Mouse (Mus musculus) testis, adult 2 months (tissue): ENCODE results near the gene Serpinb11. TPM values are rescaled to one million over a fixed set of nuclear protein-coding genes. Genes with fewer than 3 reads are reported as not detected.

Experiments
- H3K27ac ChIP-seq: fragments of 200-500 bp; 2 replicates; pipeline ENCODE4 v1.5.1; 2012; ENCODE audit warnings: low read depth, low read length; ENCODE audit not compliant: control insufficient read depth, insufficient read depth
- H3K27me3 ChIP-seq: fragments of 200-500 bp; 2 replicates; pipeline ENCODE4 v1.6.1; 2012; ENCODE audit warnings: mild to moderate bottlenecking, low read length, moderate library complexity; ENCODE audit not compliant: control insufficient read depth, insufficient read depth
- H3K36me3 ChIP-seq: fragments of 200-500 bp; 2 replicates; pipeline ENCODE4 v1.6.1; 2012; ENCODE audit warnings: mild to moderate bottlenecking, low read length; ENCODE audit not compliant: control insufficient read depth, insufficient read depth
- H3K4me1 ChIP-seq: fragments of 200-500 bp; 2 replicates; pipeline ENCODE4 v1.6.1; 2012; ENCODE audit warnings: low read length; ENCODE audit not compliant: control insufficient read depth, insufficient read depth
- H3K4me3 ChIP-seq: fragments of 200-500 bp; 2 replicates; pipeline ENCODE4 v1.5.1; 2012; ENCODE audit warnings: low read depth, mild to moderate bottlenecking, low read length, moderate library complexity, mixed read lengths; ENCODE audit not compliant: control insufficient read depth
- CTCF ChIP-seq: fragments of 200-500 bp; IDR thresholded peaks from 2 replicates; pipeline ENCODE4 v1.5.1; 2012; ENCODE audit warnings: low read depth, mild to moderate bottlenecking, inconsistent platforms, low read length, moderate library complexity; ENCODE audit not compliant: control insufficient read depth, insufficient read depth, insufficient replicate concordance
- POLR2A ChIP-seq: fragments of 200-500 bp; IDR thresholded peaks from 2 replicates; pipeline ENCODE4 v1.6.1; 2012; ENCODE audit warnings: low read depth, mild to moderate bottlenecking, inconsistent platforms, low read length, moderate library complexity; ENCODE audit not compliant: control insufficient read depth
- polyA plus RNA-seq: library from polyadenylated mRNA; depleted of rRNA; stranded (reverse); fragments of >200 nt; gene quantifications from 2 replicates; pipeline ENCODE4 v1.2.3, GENCODE M21; 2012

Gene Serpinb11
- polyA plus RNA-seq, 1 experiment: not detected

DNA sequence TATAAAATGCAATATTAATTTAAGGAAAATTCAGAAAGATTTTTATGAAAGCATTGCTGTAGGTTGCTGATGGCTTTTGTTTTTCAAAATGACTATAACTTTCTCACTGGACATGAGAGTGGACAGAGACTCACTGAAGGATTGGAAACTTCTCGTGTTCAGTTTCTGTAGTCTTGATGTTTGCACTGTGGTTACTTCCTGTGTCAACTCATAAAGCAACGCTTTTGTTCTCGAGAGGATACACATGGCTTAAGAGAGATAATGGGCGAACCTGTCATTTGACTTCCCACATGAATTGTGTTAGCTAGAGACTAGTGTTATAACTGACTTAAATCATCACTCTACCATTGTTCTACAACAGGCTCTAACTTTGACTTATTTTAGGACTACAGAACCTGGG, 16.0 kb downstream of the Serpinb11 start:
- Histone ChIP-seq H3K36me3 (no peaks in the 10 kb centered on the region), H3K4me3 (no peak overlapping the region), H3K27ac (no peak overlapping the region), H3K4me1 (no peaks in the 10 kb centered on the region), H3K27me3 (no peaks in the 10 kb centered on the region)
- TF ChIP-seq POLR2A (no peak), CTCF (no peak)

DNA sequence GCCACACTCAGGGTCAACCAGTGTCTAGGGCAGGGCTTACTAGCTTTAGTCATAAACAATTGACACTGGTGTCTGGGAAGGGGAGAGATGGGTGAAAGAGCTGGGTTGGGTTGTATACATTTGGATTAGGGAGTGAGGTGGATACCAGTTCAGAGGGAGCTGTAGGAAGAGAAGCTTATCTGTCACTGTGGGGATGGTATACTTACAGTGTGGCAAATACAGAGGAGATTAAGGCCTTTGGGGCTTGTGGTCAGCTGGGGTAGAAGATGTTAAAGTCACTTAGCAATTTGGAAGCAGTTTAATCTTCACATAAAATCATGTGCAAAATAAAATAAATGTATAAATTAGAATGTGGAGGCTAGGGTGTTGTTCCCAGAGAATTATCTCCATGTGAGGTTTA, 17.4 kb downstream of the Serpinb11 start:
- H3K36me3 ChIP-seq: no peaks in the 10 kb centered on the region
- H3K27ac ChIP-seq: no peak overlapping the region
- no peak overlapping the region for H3K4me3 ChIP-seq
- no peaks in the 10 kb centered on the region for H3K4me1 ChIP-seq
- TF ChIP-seq POLR2A: no peak
- TF ChIP-seq CTCF: no peak
- H3K27me3 ChIP-seq: no peaks in the 10 kb centered on the region

DNA sequence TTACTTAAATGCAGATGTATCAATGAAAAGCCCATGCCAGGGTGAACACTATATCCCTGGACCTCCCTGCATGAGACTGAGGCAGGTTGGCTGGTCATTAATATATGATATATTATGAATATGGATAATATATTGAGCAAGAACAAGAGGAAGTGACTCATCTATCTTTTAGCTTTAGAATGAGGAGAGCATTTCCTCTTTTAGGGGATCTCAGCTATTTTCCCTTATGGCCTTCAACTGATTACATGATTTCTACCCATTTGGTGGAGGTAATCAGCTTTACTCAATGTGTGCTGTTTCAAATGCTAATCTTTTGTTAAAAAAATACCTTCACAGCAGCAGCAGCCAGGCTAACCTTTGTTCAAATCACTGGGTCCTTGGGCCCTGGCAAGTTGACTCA, 20.5 kb downstream of the Serpinb11 start:
- no peak overlapping the region for H3K27ac ChIP-seq
- no peak overlapping the region for H3K4me3 ChIP-seq
- TF ChIP-seq CTCF: no peak
- TF ChIP-seq POLR2A: no peak
- H3K4me1 ChIP-seq: no peaks in the 10 kb centered on the region
- H3K27me3 ChIP-seq: no peaks in the 10 kb centered on the region
- H3K36me3 ChIP-seq: no peaks in the 10 kb centered on the region

DNA sequence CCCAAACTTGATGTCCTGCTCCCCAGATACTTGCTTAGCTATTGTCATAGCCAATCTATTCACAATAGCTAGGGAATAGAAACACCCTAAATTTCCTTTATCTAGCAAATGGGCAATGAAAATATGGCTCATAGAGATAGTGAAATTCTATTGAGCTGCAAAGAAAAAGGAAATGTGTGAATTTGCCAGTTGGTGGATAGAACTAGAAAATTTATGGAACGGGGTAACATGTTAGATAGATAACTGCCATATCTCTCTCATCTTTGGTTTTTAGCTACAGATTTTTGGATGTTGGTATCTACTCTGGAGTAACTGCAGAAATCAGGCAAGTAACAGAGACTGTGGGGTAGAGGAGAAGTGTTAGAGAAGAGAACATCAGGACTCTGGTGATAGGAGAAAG, 21.4 kb downstream of the Serpinb11 start:
- TF ChIP-seq CTCF (no peak), POLR2A (no peak)
- Histone ChIP-seq H3K36me3 (no peaks in the 10 kb centered on the region), H3K4me3 (no peak overlapping the region), H3K27me3 (no peaks in the 10 kb centered on the region), H3K4me1 (no peaks in the 10 kb centered on the region), H3K27ac (no peak overlapping the region)

DNA sequence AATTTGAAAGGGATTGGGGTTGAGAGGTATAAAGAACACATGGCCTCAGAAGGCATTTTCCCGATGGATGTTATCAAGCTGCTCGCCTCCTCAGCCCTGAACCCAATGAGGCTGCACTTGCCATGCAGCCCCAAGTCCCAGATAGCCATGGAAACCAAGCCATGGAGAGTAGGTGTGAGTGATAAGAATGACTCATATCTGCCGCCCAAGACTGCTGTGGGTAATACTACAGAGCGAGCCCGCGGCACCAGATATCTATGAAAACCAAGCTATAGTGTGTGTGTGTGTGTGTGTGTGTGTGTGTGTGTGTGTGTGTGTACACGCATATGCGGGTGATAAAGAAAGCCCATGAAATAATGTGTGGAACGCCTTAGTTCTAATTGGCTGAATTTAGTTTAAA, 23.5 kb downstream of the Serpinb11 start:
- no peak for TF ChIP-seq CTCF
- no peak overlapping the region for H3K4me3 ChIP-seq
- no peak overlapping the region for H3K27ac ChIP-seq
- no peaks in the 10 kb centered on the region for H3K4me1 ChIP-seq
- H3K27me3 ChIP-seq: no peaks in the 10 kb centered on the region
- H3K36me3 ChIP-seq: no peaks in the 10 kb centered on the region

DNA sequence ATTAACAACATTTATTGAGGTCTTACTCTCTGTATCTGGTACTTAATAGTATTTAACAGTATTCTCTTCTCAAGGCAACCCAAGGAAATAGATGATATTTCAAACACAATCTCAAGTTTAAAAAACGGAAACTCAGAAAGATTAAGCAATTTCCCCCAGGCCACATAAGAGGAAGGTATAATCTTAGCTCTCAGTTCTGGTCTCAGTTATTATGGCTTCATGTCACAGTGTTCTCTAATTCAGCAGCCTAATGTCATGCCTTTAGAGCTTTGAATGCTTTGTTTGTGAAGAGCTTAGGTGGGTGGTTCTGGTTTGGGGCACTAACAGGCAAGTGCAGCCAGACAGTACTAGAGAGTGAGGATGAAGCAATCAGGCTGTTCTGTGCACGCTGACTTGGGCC, 28.8 kb downstream of the Serpinb11 start:
- Histone ChIP-seq H3K4me3 (no peak overlapping the region), H3K36me3 (no peaks in the 10 kb centered on the region), H3K27ac (no peak overlapping the region), H3K4me1 (no peaks in the 10 kb centered on the region), H3K27me3 (no peaks in the 10 kb centered on the region)
- TF ChIP-seq POLR2A (no peak), CTCF (no peak)

DNA sequence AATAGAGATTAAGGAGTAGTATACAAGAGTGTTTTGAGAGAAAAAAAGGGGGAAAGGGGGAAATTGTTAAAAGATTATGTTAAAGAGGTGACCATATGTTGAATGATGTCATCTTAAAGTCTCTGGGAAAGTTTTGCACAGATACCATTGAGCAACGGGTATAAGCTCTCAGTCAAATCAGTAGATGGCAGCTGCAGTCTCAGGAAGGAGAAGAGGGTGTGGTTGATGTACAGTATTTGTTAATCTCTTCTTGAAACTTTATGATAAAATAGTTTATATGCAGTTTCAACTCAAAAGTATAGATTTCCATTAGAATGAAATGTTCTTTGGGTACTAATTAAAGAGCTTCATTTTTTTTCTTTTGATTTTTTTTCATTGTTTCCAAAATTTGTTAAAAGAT, 36.5 kb downstream of the Serpinb11 start:
- Histone ChIP-seq H3K4me3 (no peak overlapping the region), H3K4me1 (no peaks in the 10 kb centered on the region), H3K27me3 (no peaks in the 10 kb centered on the region), H3K36me3 (no peaks in the 10 kb centered on the region), H3K27ac (no peak overlapping the region)
- no peak for TF ChIP-seq CTCF
- no peak for TF ChIP-seq POLR2A

DNA sequence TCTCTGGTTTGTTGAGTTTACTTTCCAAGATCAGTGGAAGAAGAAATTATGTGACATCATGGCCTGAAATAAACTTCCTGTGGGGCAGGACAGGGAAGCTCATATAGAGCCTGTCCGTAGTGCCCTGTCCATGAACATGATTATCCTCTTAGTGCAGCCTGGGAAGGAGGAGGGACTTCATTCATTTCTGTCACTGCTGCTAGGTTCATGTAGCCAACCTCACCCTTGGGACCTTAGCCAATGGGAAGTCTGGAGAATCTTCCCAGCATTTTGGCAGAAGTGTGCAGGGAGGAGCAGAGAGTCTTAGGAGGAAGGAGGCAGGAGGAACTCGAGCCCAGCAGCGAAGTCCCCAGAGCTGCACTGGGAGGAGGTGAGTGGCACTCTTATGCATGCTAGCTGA, 38.4 kb downstream of the Serpinb11 start, which contains the start of gene Serpinb7:
Gene Serpinb7 (plus strand): TSS at position 301 of the 400 bp plus-strand sequence.
- no peaks in the 10 kb centered on the region for H3K36me3 ChIP-seq
- no peak within 1 kb of the TSS for H3K27ac ChIP-seq
- H3K27me3 ChIP-seq: no peaks in the 10 kb centered on the region
- no peaks in the 10 kb centered on the region for H3K4me1 ChIP-seq
- TF ChIP-seq POLR2A (no peak), CTCF (no peak)
- H3K4me3 ChIP-seq: no peak within 1 kb of the TSS
